Mouse (Mus musculus) liver (tissue): ENCODE results near the gene Prokr2.
"Not testable (repeated sequence)": the region's sequence is repeated elsewhere in the genome, so short reads cannot be mapped to it uniquely, and the experiment has no call there.

ENCODE experiments used
- DNase-seq: peaks from one replicate; pipeline ENCODE4 v3.0.0-alpha.2; 2020; ENCODE audit warnings: mixed read lengths

Prokr2 gene

GRCm38 (mm10) chr2:132337202-132337601, 48.0 kb downstream of the Prokr2 start:
- DNase-seq = no peak

- no peak for DNase-seq
These were observed 61.7 kb downstream of the Prokr2 start for GRCm38 (mm10) chr2:132323541-132323940.

- DNase-seq = no peak
These were observed 64.7 kb downstream of the Prokr2 start for GRCm38 (mm10) chr2:132320516-132320915.

- DNase-seq = no peak
These were observed 68.1 kb downstream of the Prokr2 start for GRCm38 (mm10) chr2:132317178-132317577.

- peak; percentile 59 for DNase-seq
These were observed 69.0 kb downstream of the Prokr2 start for GRCm38 (mm10) chr2:132316041-132316808.

- not testable (repeated sequence) for DNase-seq
These were observed 71.2 kb downstream of the Prokr2 start for GRCm38 (mm10) chr2:132314057-132314456.

GRCm38 (mm10) chr2:132313568-132313967, 71.7 kb downstream of the Prokr2 start:
- no peak for DNase-seq

- DNase-seq = no peak
These were observed 72.6 kb downstream of the Prokr2 start for GRCm38 (mm10) chr2:132312616-132313015.

GRCm38 (mm10) chr2:132309398-132309930, 75.8 kb downstream of the Prokr2 start:
- no peak for DNase-seq

- DNase-seq = no peak
These were observed 76.4 kb downstream of the Prokr2 start for GRCm38 (mm10) chr2:132308829-132309228.

- no peak for DNase-seq
These were observed 77.9 kb downstream of the Prokr2 start for GRCm38 (mm10) chr2:132307213-132307843.

GRCm38 (mm10) chr2:132305988-132306387, 79.3 kb downstream of the Prokr2 start:
- DNase-seq = peak; percentile 26

GRCm38 (mm10) chr2:132305165-132305564, 80.1 kb downstream of the Prokr2 start:
- DNase-seq = no peak

- DNase-seq = no peak
These were observed 83.8 kb downstream of the Prokr2 start for GRCm38 (mm10) chr2:132301436-132301835.

GRCm38 (mm10) chr2:132298250-132298649, 87.0 kb downstream of the Prokr2 start:
- DNase-seq = no peak

GRCm38 (mm10) chr2:132293694-132294450, 91.4 kb downstream of the Prokr2 start:
- DNase-seq = no peak

- DNase-seq = no peak
These were observed 93.2 kb downstream of the Prokr2 start for GRCm38 (mm10) chr2:132292083-132292482.

- no peak for DNase-seq
These were observed 94.0 kb downstream of the Prokr2 start for GRCm38 (mm10) chr2:132291265-132291664.

- no peak for DNase-seq
These were observed 94.4 kb downstream of the Prokr2 start for GRCm38 (mm10) chr2:132290808-132291207.

GRCm38 (mm10) chr2:132289213-132289612, 96.0 kb downstream of the Prokr2 start:
- DNase-seq = not testable (repeated sequence)
